Mouse (Mus musculus): Measurements from ENCODE around the gene Ciita.

- no peak for TF ChIP-seq CTCF (IDR thresholded peaks at IDR 0.05; ENCODE audit: low read depth, low read length)
- no peak for TF ChIP-seq GATA1 (IDR thresholded peaks at IDR 0.05; ENCODE audit: borderline replicate concordance, low read length)
- no peak for TF ChIP-seq TAL1 (conservative IDR thresholded peaks at IDR 0.05; ENCODE audit: low read depth, low read length)
Measured at GRCm38 (mm10) chr16:10546865-10547264, 67.0 kb downstream of the Ciita start.
